Mouse (Mus musculus): ENCODE data around the gene Sf3a1. TPM values are rescaled to one million over a fixed set of nuclear protein-coding genes. Genes with fewer than 3 reads are reported as not detected.
A peak's percentile ranks its signal among the peaks of the same experiment; 100 is the strongest.

Gene Sf3a1
- polyA plus RNA-seq, 1 experiment, result 117 TPM

- no peak overlapping the region for H3K9ac ChIP-seq (ENCODE audit: low read depth, poor library complexity, severe bottlenecking)
- H3K4me1 ChIP-seq (ENCODE audit: control insufficient read depth, insufficient read depth, low read length), result peaks cover 2% of the 10 kb centered on the region
- H3K36me3 ChIP-seq (ENCODE audit: control insufficient read depth, insufficient read depth, low read length, poor library complexity, severe bottlenecking), result no peaks in the 10 kb centered on the region
- peak; percentile 79 for TF ChIP-seq CTCF (IDR thresholded peaks at IDR 0.05; ENCODE audit: low read depth, low read length)
- TF ChIP-seq EP300 (IDR thresholded peaks at IDR 0.05; ENCODE audit: insufficient read depth, low read depth, low read length), result no peak
- no peak for TF ChIP-seq POLR2A (IDR thresholded peaks at IDR 0.05; ENCODE audit: insufficient read depth, low read length)
- H3K27me3 ChIP-seq (ENCODE audit: control insufficient read depth, insufficient read depth, low read length, poor library complexity, severe bottlenecking), result no peaks in the 10 kb centered on the region
- H3K9me3 ChIP-seq (replicated peaks; ENCODE audit: control insufficient read depth, insufficient read depth, low read length, poor library complexity, severe bottlenecking), result no peaks in the 10 kb centered on the region
- H3K4me3 ChIP-seq (ENCODE audit: low read depth, low read length), result no peak overlapping the region
- no peak overlapping the region for H3K27ac ChIP-seq (ENCODE audit: insufficient read depth, low read length)
These were observed 26.7 kb upstream of the Sf3a1 start for GRCm38 (mm10) chr11:4133450-4133849.

DNA sequence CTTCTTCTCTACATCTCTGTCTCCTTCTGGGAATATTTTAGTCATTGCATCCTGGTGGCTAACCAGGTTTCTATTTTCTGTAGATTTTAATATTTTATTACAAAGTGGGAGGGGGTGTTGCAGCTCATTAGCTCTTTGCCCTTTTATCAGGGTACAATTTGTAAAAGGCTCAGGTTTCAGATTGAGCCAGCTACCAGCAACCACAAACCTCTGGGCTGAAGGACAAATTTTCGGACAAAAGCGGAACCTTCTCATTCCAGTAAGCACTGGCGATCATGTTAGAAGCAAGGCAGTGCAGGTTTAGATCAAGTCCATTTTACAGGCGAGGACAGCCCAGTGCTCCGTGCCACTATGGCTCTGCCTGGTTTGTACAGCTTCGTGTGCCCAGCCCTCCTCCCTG lies 25.8 kb upstream of the Sf3a1 start:
- no peaks in the 10 kb centered on the region for H3K27me3 ChIP-seq (ENCODE audit: control insufficient read depth, insufficient read depth, low read length, poor library complexity, severe bottlenecking)
- H3K36me3 ChIP-seq (ENCODE audit: control insufficient read depth, insufficient read depth, low read length, poor library complexity, severe bottlenecking), result no peaks in the 10 kb centered on the region
- H3K9ac ChIP-seq (ENCODE audit: low read depth, poor library complexity, severe bottlenecking), result no peak overlapping the region
- H3K4me3 ChIP-seq (ENCODE audit: low read depth, low read length), result no peak overlapping the region
- peaks cover 2% of the 10 kb centered on the region for H3K4me1 ChIP-seq (ENCODE audit: control insufficient read depth, insufficient read depth, low read length)
- TF ChIP-seq EP300 (IDR thresholded peaks at IDR 0.05; ENCODE audit: insufficient read depth, low read depth, low read length), result no peak
- TF ChIP-seq POLR2A (IDR thresholded peaks at IDR 0.05; ENCODE audit: insufficient read depth, low read length), result no peak
- TF ChIP-seq CTCF (IDR thresholded peaks at IDR 0.05; ENCODE audit: low read depth, low read length), result no peak
- no peak overlapping the region for H3K27ac ChIP-seq (ENCODE audit: insufficient read depth, low read length)
- H3K9me3 ChIP-seq (replicated peaks; ENCODE audit: control insufficient read depth, insufficient read depth, low read length, poor library complexity, severe bottlenecking), result no peaks in the 10 kb centered on the region

DNA sequence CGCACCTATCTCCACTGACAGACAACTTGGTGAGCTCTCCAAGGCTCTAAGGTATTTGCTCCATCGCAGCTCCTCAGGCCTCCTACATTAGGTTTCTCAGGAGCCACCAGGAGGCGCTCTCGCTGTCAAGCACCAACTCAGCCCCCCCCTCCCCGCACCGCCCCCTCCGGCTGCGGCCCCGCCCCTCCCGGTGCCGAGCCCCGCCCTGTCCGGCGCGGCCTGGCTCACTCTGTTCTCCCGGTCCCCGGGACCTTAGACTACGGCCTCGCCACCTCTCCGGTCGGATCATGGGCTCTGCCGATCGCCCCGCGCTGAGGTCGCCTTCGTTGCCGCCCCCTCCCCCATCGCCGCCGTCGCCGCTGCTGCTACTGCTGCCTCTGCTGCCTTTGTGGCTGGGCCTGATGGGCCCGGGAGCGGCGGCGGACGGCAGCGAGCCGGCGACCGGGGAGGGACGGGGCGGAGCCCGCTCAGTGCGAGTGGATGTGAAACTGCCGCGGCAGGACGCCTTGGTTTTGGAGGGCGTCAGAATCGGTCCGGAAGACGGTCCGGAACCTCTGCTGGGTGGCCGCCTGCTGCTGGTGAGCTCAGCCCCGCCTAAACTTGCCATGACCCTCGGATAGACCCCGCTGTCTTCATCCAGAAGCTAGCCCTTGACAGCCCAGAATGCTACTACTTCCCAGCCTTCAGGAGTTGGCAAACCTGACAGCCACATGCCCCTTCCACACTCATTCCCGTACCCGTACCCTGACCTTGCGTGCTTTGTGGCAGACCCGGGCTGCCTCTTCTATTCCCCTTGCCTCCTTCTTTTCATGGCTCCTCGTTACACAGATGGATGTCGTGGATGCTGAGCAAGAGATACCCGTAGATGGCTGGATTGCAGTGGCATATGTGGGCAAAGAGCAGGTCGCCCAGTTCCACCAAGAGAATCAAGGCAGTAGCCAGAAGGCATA lies 24.9 kb upstream of the Sf3a1 start, which contains the start of gene Rnf215:
Gene Rnf215 (plus strand): TSS at position 217 of the 950 bp plus-strand sequence.
- Histone ChIP-seq H3K27ac (ENCODE audit: insufficient read depth, low read length) (no peak within 1 kb of the TSS), H3K9ac (ENCODE audit: low read depth, poor library complexity, severe bottlenecking) (peak within 1 kb of the TSS; percentile 78), H3K27me3 (ENCODE audit: control insufficient read depth, insufficient read depth, low read length, poor library complexity, severe bottlenecking) (no peaks in the 10 kb centered on the region), H3K36me3 (ENCODE audit: control insufficient read depth, insufficient read depth, low read length, poor library complexity, severe bottlenecking) (no peaks in the 10 kb centered on the region), H3K4me1 (ENCODE audit: control insufficient read depth, insufficient read depth, low read length) (peaks cover 2% of the 10 kb centered on the region), H3K9me3 (replicated peaks; ENCODE audit: control insufficient read depth, insufficient read depth, low read length, poor library complexity, severe bottlenecking) (no peaks in the 10 kb centered on the region), H3K4me3 (ENCODE audit: low read depth, low read length) (peak within 1 kb of the TSS; percentile 91)
- no peak for TF ChIP-seq POLR2A (IDR thresholded peaks at IDR 0.05; ENCODE audit: insufficient read depth, low read length)
- peak; percentile 44 for TF ChIP-seq CTCF (IDR thresholded peaks at IDR 0.05; ENCODE audit: low read depth, low read length)

GRCm38 (mm10) chr11:4138964-4139363 lies 21.2 kb upstream of the Sf3a1 start:
- Histone ChIP-seq H3K9me3 (replicated peaks; ENCODE audit: control insufficient read depth, insufficient read depth, low read length, poor library complexity, severe bottlenecking) (no peaks in the 10 kb centered on the region), H3K4me1 (ENCODE audit: control insufficient read depth, insufficient read depth, low read length) (no peaks in the 10 kb centered on the region), H3K9ac (ENCODE audit: low read depth, poor library complexity, severe bottlenecking) (no peak overlapping the region), H3K27ac (ENCODE audit: insufficient read depth, low read length) (no peak overlapping the region), H3K4me3 (ENCODE audit: low read depth, low read length) (no peak overlapping the region), H3K27me3 (ENCODE audit: control insufficient read depth, insufficient read depth, low read length, poor library complexity, severe bottlenecking) (no peaks in the 10 kb centered on the region), H3K36me3 (ENCODE audit: control insufficient read depth, insufficient read depth, low read length, poor library complexity, severe bottlenecking) (no peaks in the 10 kb centered on the region)
- TF ChIP-seq EP300 (IDR thresholded peaks at IDR 0.05; ENCODE audit: insufficient read depth, low read depth, low read length) (no peak), CTCF (IDR thresholded peaks at IDR 0.05; ENCODE audit: low read depth, low read length) (no peak), POLR2A (IDR thresholded peaks at IDR 0.05; ENCODE audit: insufficient read depth, low read length) (no peak)

GRCm38 (mm10) chr11:4141505-4141904 lies 18.6 kb upstream of the Sf3a1 start:
- no peak for TF ChIP-seq EP300 (IDR thresholded peaks at IDR 0.05; ENCODE audit: insufficient read depth, low read depth, low read length)
- TF ChIP-seq POLR2A (IDR thresholded peaks at IDR 0.05; ENCODE audit: insufficient read depth, low read length), result no peak
- TF ChIP-seq CTCF (IDR thresholded peaks at IDR 0.05; ENCODE audit: low read depth, low read length), result no peak
- Histone ChIP-seq H3K9ac (ENCODE audit: low read depth, poor library complexity, severe bottlenecking) (no peak overlapping the region), H3K36me3 (ENCODE audit: control insufficient read depth, insufficient read depth, low read length, poor library complexity, severe bottlenecking) (no peaks in the 10 kb centered on the region), H3K9me3 (replicated peaks; ENCODE audit: control insufficient read depth, insufficient read depth, low read length, poor library complexity, severe bottlenecking) (no peaks in the 10 kb centered on the region), H3K27me3 (ENCODE audit: control insufficient read depth, insufficient read depth, low read length, poor library complexity, severe bottlenecking) (no peaks in the 10 kb centered on the region), H3K4me3 (ENCODE audit: low read depth, low read length) (no peak overlapping the region), H3K27ac (ENCODE audit: insufficient read depth, low read length) (no peak overlapping the region), H3K4me1 (ENCODE audit: control insufficient read depth, insufficient read depth, low read length) (no peaks in the 10 kb centered on the region)

DNA sequence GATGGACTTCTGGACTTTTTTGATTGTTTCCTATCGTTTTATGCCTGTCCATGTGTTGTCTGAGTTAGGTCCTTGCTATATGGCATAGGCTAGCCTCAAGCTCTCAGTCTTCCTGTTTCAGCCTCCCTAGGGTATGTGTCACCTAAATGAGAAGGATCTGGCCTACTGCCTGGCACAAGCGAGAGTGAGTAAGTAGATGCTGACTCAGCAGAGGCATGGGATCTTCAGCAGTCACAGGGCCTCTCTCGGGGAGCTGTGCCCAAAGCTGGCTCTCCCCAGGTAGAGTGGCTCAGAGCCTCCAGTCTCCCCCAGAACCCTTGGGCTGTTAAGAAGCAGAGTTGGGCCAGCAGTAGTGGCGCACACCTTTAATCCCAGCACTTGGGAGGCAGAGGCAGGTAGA lies 17.8 kb upstream of the Sf3a1 start:
- Histone ChIP-seq H3K9ac (ENCODE audit: low read depth, poor library complexity, severe bottlenecking) (no peak overlapping the region), H3K4me3 (ENCODE audit: low read depth, low read length) (no peak overlapping the region), H3K9me3 (replicated peaks; ENCODE audit: control insufficient read depth, insufficient read depth, low read length, poor library complexity, severe bottlenecking) (no peaks in the 10 kb centered on the region), H3K4me1 (ENCODE audit: control insufficient read depth, insufficient read depth, low read length) (no peaks in the 10 kb centered on the region), H3K27me3 (ENCODE audit: control insufficient read depth, insufficient read depth, low read length, poor library complexity, severe bottlenecking) (no peaks in the 10 kb centered on the region), H3K27ac (ENCODE audit: insufficient read depth, low read length) (no peak overlapping the region), H3K36me3 (ENCODE audit: control insufficient read depth, insufficient read depth, low read length, poor library complexity, severe bottlenecking) (no peaks in the 10 kb centered on the region)
- TF ChIP-seq EP300 (IDR thresholded peaks at IDR 0.05; ENCODE audit: insufficient read depth, low read depth, low read length), result no peak
- no peak for TF ChIP-seq CTCF (IDR thresholded peaks at IDR 0.05; ENCODE audit: low read depth, low read length)
- no peak for TF ChIP-seq POLR2A (IDR thresholded peaks at IDR 0.05; ENCODE audit: insufficient read depth, low read length)

Measured in ES-Bruce4 (cell line).